Mouse (Mus musculus): ENCODE data around the gene Iqcf3.

DNA sequence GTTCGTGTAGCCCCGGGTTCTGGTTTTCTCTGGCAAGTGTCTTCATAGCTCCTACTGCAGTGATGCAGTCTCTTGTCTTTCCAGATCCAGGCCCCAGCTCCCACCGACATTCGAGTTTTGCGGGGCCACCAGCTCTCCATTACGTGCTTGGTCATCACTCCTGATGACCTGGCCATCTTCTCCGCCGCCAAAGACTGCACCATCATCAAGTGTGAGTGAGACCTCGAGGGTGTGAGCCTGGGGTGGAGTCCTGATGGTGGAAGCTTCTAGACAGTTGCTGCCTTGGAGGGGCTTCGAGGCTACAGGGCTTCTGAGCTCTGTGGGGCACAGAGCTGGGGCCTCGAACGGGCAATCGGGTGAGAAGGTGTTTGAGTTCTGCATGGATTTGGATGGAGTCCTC is 79.8 kb downstream of the Iqcf3 start:
- TF ChIP-seq ZC3H11A (IDR thresholded peaks at IDR 0.05; ENCODE audit: borderline replicate concordance, low read depth, low read length) = no peak
- TF ChIP-seq MAFK (IDR thresholded peaks at IDR 0.05; ENCODE audit: insufficient read depth, low read depth, low read length) = no peak
- TF ChIP-seq ZNF384 (IDR thresholded peaks at IDR 0.05; ENCODE audit: low read depth, low read length) = no peak
- TF ChIP-seq CHD2 (IDR thresholded peaks at IDR 0.05; ENCODE audit: low read depth, low read length) = no peak
- no peak for TF ChIP-seq HCFC1 (IDR thresholded peaks at IDR 0.05; ENCODE audit: borderline replicate concordance, insufficient read depth, low read length)
